Mouse (Mus musculus): ENCODE measurements around the gene Olfr1048.

DNA sequence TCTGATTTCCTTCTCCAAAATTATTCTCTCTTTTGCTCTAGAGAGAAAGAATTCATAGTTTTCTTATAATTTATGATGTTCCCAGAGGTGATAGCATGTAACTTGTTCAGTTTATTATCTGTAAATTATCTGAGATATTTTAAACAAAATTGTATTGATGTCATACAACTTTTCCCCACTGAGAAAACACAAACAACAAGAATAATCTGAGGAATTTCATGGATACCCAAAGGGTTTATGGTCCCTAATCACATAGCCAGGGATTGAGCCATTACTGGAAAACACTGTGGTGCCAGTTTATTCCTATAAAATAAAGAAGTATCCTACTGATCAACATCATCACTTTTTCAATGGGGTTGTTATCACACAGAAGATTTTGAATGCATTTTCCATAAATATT lies at the start of gene Olfr1048:
- TF ChIP-seq CTCF (IDR thresholded peaks at IDR 0.05; ENCODE audit: extremely low read depth, insufficient read depth, insufficient read length, insufficient replicate concordance) (no peak), POLR2A (IDR thresholded peaks at IDR 0.05; ENCODE audit: low read depth, low read length) (no peak)
